Mouse (Mus musculus) gonadal fat pad, adult 2 months (tissue): ENCODE measurements around the gene Slc22a6. TPM values are rescaled to one million over a fixed set of nuclear protein-coding genes. Genes with fewer than 3 reads are reported as not detected.

Experiments used
- polyA plus RNA-seq: library from polyadenylated mRNA; depleted of rRNA; stranded (reverse); fragments of >200 nt; gene quantifications from 2 replicates; pipeline ENCODE4 v1.2.3, GENCODE M21; 2012; rRNA removed

Gene Slc22a6
- polyA plus RNA-seq, 1 experiment = not detected

Other genes starting within 250 kb of the Slc22a6 start
- 0.06 TPM in 1 of 2 replicates, not detected in the other for gene Slc22a30, start 212.9 kb upstream of the Slc22a6 start, polyA plus RNA-seq
- 0.19 and 0.38 TPM in 2 replicates for gene Slc22a8, start 26.8 kb upstream of the Slc22a6 start, polyA plus RNA-seq
- 0.12 and 0.25 TPM in 2 replicates for gene Chrm1, start 45.8 kb downstream of the Slc22a6 start, polyA plus RNA-seq
- 393 and 456 TPM in 2 replicates for gene Slc3a2, start 105.3 kb downstream of the Slc22a6 start, polyA plus RNA-seq
- 30.1 and 32.2 TPM in 2 replicates for gene Wdr74, start 117.8 kb downstream of the Slc22a6 start, polyA plus RNA-seq
- 2.3 and 2.5 TPM in 2 replicates for gene 1700092M07Rik, start 122.7 kb downstream of the Slc22a6 start, polyA plus RNA-seq
- gene Stx5a, start 123.4 kb downstream of the Slc22a6 start, polyA plus RNA-seq = 95.3 and 118 TPM in 2 replicates
- 96.6 and 113 TPM in 2 replicates for gene Nxf1, start 139.0 kb downstream of the Slc22a6 start, polyA plus RNA-seq
- gene Tmem223, start 153.0 kb downstream of the Slc22a6 start, polyA plus RNA-seq = 183 and 249 TPM in 2 replicates
- gene Tmem179b, start 156.4 kb downstream of the Slc22a6 start, polyA plus RNA-seq = 112 and 134 TPM in 2 replicates
- 17.4 and 19.6 TPM in 2 replicates for gene Taf6l, start 168.4 kb downstream of the Slc22a6 start, polyA plus RNA-seq
- gene Polr2g, start 180.5 kb downstream of the Slc22a6 start, polyA plus RNA-seq = 88.3 and 105 TPM in 2 replicates
- gene Zbtb3, start 184.5 kb downstream of the Slc22a6 start, polyA plus RNA-seq = 2.4 and 2.9 TPM in 2 replicates
- gene Ttc9c, start 201.3 kb downstream of the Slc22a6 start, polyA plus RNA-seq = 22.7 and 23.1 TPM in 2 replicates
- gene Hnrnpul2, start 202.0 kb downstream of the Slc22a6 start, polyA plus RNA-seq = 19.0 and 35.0 TPM in 2 replicates
- 0.57 and 9.1 TPM in 2 replicates for gene AC129217.1, start 211.7 kb downstream of the Slc22a6 start, polyA plus RNA-seq
- gene Bscl2, start 219.4 kb downstream of the Slc22a6 start, polyA plus RNA-seq = 306 and 363 TPM in 2 replicates
- gene Gng3, start 221.2 kb downstream of the Slc22a6 start, polyA plus RNA-seq = 0.43 and 0.46 TPM in 2 replicates
- gene Lrrn4cl, start 232.7 kb downstream of the Slc22a6 start, polyA plus RNA-seq = 6.9 and 8.7 TPM in 2 replicates